Mouse (Mus musculus): ENCODE measurements around the gene Slc44a4.
A peak's percentile ranks its signal among the peaks of the same experiment; 100 is the strongest.
"Not testable (repeated sequence)": the region's sequence is repeated elsewhere in the genome, so short reads cannot be mapped to it uniquely, and the experiment has no call there.

Gene Slc44a4

GRCm38 (mm10) chr17:34899053-34899889, 15.0 kb upstream of the Slc44a4 start:
- DNase-seq (ENCODE audit: low spot score), result peak; percentile 34

- DNase-seq (ENCODE audit: low spot score), result no peak
These were observed 14.4 kb upstream of the Slc44a4 start for GRCm38 (mm10) chr17:34899890-34900243.

GRCm38 (mm10) chr17:34900826-34901225, 13.4 kb upstream of the Slc44a4 start:
- DNase-seq (ENCODE audit: low spot score), result not testable (repeated sequence)

GRCm38 (mm10) chr17:34901948-34902347, 12.3 kb upstream of the Slc44a4 start:
- DNase-seq (ENCODE audit: low spot score), result not testable (repeated sequence)

GRCm38 (mm10) chr17:34902895-34903294, 11.4 kb upstream of the Slc44a4 start:
- DNase-seq (ENCODE audit: low spot score), result no peak

GRCm38 (mm10) chr17:34910982-34911381, 3.3 kb upstream of the Slc44a4 start:
- no peak for DNase-seq (ENCODE audit: low spot score)

GRCm38 (mm10) chr17:34911945-34912351, 2.3 kb upstream of the Slc44a4 start:
- peak; percentile 88 for DNase-seq (ENCODE audit: low spot score)

- DNase-seq (ENCODE audit: low spot score), result no peak
These were observed 1.2 kb downstream of the Slc44a4 start for GRCm38 (mm10) chr17:34915410-34915831.

GRCm38 (mm10) chr17:34916316-34916715, 2.0 kb downstream of the Slc44a4 start:
- no peak for DNase-seq (ENCODE audit: low spot score)

GRCm38 (mm10) chr17:34917188-34917587, 2.9 kb downstream of the Slc44a4 start:
- no peak for DNase-seq (ENCODE audit: low spot score)

- DNase-seq (ENCODE audit: low spot score), result no peak
These were observed 8.7 kb downstream of the Slc44a4 start for GRCm38 (mm10) chr17:34922939-34923338.

- no peak for DNase-seq (ENCODE audit: low spot score)
These were observed 10.0 kb downstream of the Slc44a4 start for GRCm38 (mm10) chr17:34924258-34924657.

- DNase-seq (ENCODE audit: low spot score), result no peak
These were observed 13.2 kb downstream of the Slc44a4 start for GRCm38 (mm10) chr17:34927306-34928019.

- no peak for DNase-seq (ENCODE audit: low spot score)
These were observed 14.6 kb downstream of the Slc44a4 start for GRCm38 (mm10) chr17:34928841-34929240.

GRCm38 (mm10) chr17:34931061-34931734, 16.9 kb downstream of the Slc44a4 start, which contains the start of gene Neu1:
Neu1 (plus strand) TSS chr17:34931253.
- DNase-seq (ENCODE audit: low spot score), result peak; percentile 96

GRCm38 (mm10) chr17:34931735-34932098, 17.5 kb downstream of the Slc44a4 start:
- peak; percentile 53 for DNase-seq (ENCODE audit: low spot score)

GRCm38 (mm10) chr17:34932287-34932686, 18.0 kb downstream of the Slc44a4 start:
- peak; percentile 45 for DNase-seq (ENCODE audit: low spot score)

GRCm38 (mm10) chr17:34934031-34934430, 19.8 kb downstream of the Slc44a4 start:
- no peak for DNase-seq (ENCODE audit: low spot score)

GRCm38 (mm10) chr17:34934830-34935229, 20.6 kb downstream of the Slc44a4 start:
- no peak for DNase-seq (ENCODE audit: low spot score)

GRCm38 (mm10) chr17:34937960-34938505, 23.8 kb downstream of the Slc44a4 start:
- DNase-seq (ENCODE audit: low spot score), result no peak

- no peak for DNase-seq (ENCODE audit: low spot score)
These were observed 27.2 kb downstream of the Slc44a4 start for GRCm38 (mm10) chr17:34941344-34942041.
